Comparison of ENCODE assay signal across 10 mouse cellular contexts in genomic region chr2:30870863-30871262, GRCm38 (mm10). TPM values are rescaled to one million over a fixed set of nuclear protein-coding genes. Genes with fewer than 3 reads are reported as not detected.
DNase-seq lines count a peak whose midpoint lies in the region; ATAC-seq and TF ChIP-seq lines count a peak whose summit lies in the region.
"Had no signal": no experiment of that assay in that cellular context is flagged by ENCODE, and none has a peak within 500 bp of the region (broad histone marks: within the 10 kb centered on the region; RNA-seq: fewer than 3 reads in every experiment).

No protein-coding gene starts in this region.

- no peak overlapping the region for H3K27ac ChIP-seq in cerebellum, adult 2 months (ENCODE audit: insufficient read depth, low read length)
- H3K27ac ChIP-seq in limb, embryonic 11.5 days (replicated peaks; ENCODE audit: low read depth, low read length): peak overlapping the region; percentile 65; the same call in 1 of the 2 replicates
- H3K27ac ChIP-seq in liver, postnatal 0 days (ENCODE audit: low read depth): no peak overlapping the region
- H3K27ac ChIP-seq: midbrain, embryonic 13.5 days had no signal

- TF ChIP-seq POLR2A in cerebellum, adult 2 months (IDR thresholded peaks at IDR 0.05; ENCODE audit: borderline replicate concordance, insufficient read depth, low read length): no peak

- no peak for ATAC-seq in limb, embryonic 11.5 days (ENCODE audit: insufficient number of reproducible peaks, low FRiP score, low TSS enrichment, low read depth)
- no peak for ATAC-seq in activated CD4-positive, CD25-positive, alpha-beta regulatory T cell, adult 4 months
- ATAC-seq in liver, postnatal 0 days: no peak
- ATAC-seq: midbrain, embryonic 13.5 days had no signal

- no peak for TF ChIP-seq EP300 in liver, postnatal 0 days (IDR thresholded peaks at IDR 0.05; ENCODE audit: low read depth)

- H3K4me3 ChIP-seq in cerebellum, adult 2 months (replicated peaks; ENCODE audit: insufficient read depth, low read depth, low read length): no peak overlapping the region
- H3K4me3 ChIP-seq in limb, embryonic 11.5 days (ENCODE audit: low read depth, low read length): no peak overlapping the region
- H3K4me3 ChIP-seq in liver, postnatal 0 days (ENCODE audit: low read depth, low read length): no peak overlapping the region
- H3K4me3 ChIP-seq: midbrain, embryonic 13.5 days had no signal

- peaks cover 2% of the 10 kb centered on the region; the same call in 1 of the 2 replicates for H3K36me3 ChIP-seq in limb, embryonic 11.5 days (ENCODE audit: control insufficient read depth, insufficient read depth, low read length)
- no peaks in the 10 kb centered on the region for H3K36me3 ChIP-seq in liver, postnatal 0 days (replicated peaks; ENCODE audit: insufficient read depth, low read length)
- H3K36me3 ChIP-seq: midbrain, embryonic 13.5 days had no signal

- no peaks in the 10 kb centered on the region for H3K27me3 ChIP-seq in cerebellum, adult 2 months (ENCODE audit: control insufficient read depth, insufficient read depth, low read length)
- H3K27me3 ChIP-seq in limb, embryonic 11.5 days (ENCODE audit: control insufficient read depth, insufficient read depth, low read length): no peaks in the 10 kb centered on the region
- H3K27me3 ChIP-seq in liver, postnatal 0 days (ENCODE audit: insufficient read depth, low read length): 0 out of 2 replicates have a peak, but pooled peaks cover 5% of the 10 kb centered on the region
- H3K27me3 ChIP-seq: midbrain, embryonic 13.5 days had no signal

- no peak overlapping the region for H3K4me2 ChIP-seq in limb, embryonic 11.5 days (ENCODE audit: low read depth, severe bottlenecking)
- no peak overlapping the region for H3K4me2 ChIP-seq in liver, postnatal 0 days (ENCODE audit: low read depth, low read length)
- H3K4me2 ChIP-seq: heart, embryonic 11.5 days; midbrain, embryonic 13.5 days had no signal

- TF ChIP-seq CTCF in cerebellum, adult 2 months (IDR thresholded peaks at IDR 0.05; ENCODE audit: borderline replicate concordance, insufficient read depth, low read depth, low read length): no peak
- no peak for TF ChIP-seq CTCF in liver, postnatal 0 days (IDR thresholded peaks at IDR 0.05; ENCODE audit: low read depth)

- H3K9ac ChIP-seq in limb, embryonic 11.5 days (ENCODE audit: low read length): no peak overlapping the region
- H3K9ac ChIP-seq in liver, postnatal 0 days (replicated peaks): no peak overlapping the region
- H3K9ac ChIP-seq: midbrain, embryonic 13.5 days had no signal

- H3K9me3 ChIP-seq in limb, embryonic 11.5 days (ENCODE audit: control insufficient read depth, low read length): no peaks in the 10 kb centered on the region
- no peaks in the 10 kb centered on the region for H3K9me3 ChIP-seq in liver, postnatal 0 days (ENCODE audit: low read length)
- H3K9me3 ChIP-seq: midbrain, embryonic 13.5 days had no signal

- peak; percentile 77 for DNase-seq in lung, postnatal 10 days
- DNase-seq in lung, postnatal 36 days: no peak
- peak; percentile 27 to 53 for DNase-seq in cerebellum, adult 2 months
- DNase-seq in frontal cortex, postnatal 10 days (ENCODE audit: low spot score in 2 of 2): peak; percentile 40 to 41
- no peak for DNase-seq in limb, embryonic 11.5 days (ENCODE audit: low spot score)
- DNase-seq in neural tube, embryonic 10.5 days (ENCODE audit: extremely low spot score, low spot score): no peak
- DNase-seq in liver, postnatal 0 days: no peak

- WGBS in cerebellum, adult 2 months: 24% methylated on average over 8 of the region's 8 CpGs
- WGBS in limb, embryonic 11.5 days: 74% methylated on average over 8 of the region's 8 CpGs
- WGBS in liver, postnatal 0 days (ENCODE audit: insufficient replicate concordance): 64% methylated on average over 8 of the region's 8 CpGs

- no peaks in the 10 kb centered on the region for H3K4me1 ChIP-seq in cerebellum, adult 2 months (ENCODE audit: control insufficient read depth, insufficient read depth, low read length)
- peaks cover 56% of the 10 kb centered on the region for H3K4me1 ChIP-seq in limb, embryonic 11.5 days (ENCODE audit: control insufficient read depth, insufficient read depth, low read length)
- no peaks in the 10 kb centered on the region for H3K4me1 ChIP-seq in liver, postnatal 0 days (ENCODE audit: insufficient read depth)

RNA-seq across cellular contexts. Expression of gene Prrx2, which starts 36.1 kb away (rescaled TPM):
- 1.7 and 2.1 TPM in 2 replicates for polyA plus RNA-seq in cerebellum, adult 2 months (2012; rRNA removed)
- polyA plus RNA-seq in limb, embryonic 11.5 days (2014; fragmentation: Nextera tagmentation; extraction: Ambion mirVana): 138 and 155 TPM in 2 replicates
- polyA plus RNA-seq in activated CD4-positive, CD25-positive, alpha-beta regulatory T cell, adult 4 months (2017; shearing (Covaris generic)): not detected
- 0.07 and 0.17 TPM in 2 replicates for polyA plus RNA-seq in liver, postnatal 0 days (2015; fragmentation: Nextera tagmentation; extraction: Ambion mirVana)

RNA-seq across cellular contexts. Expression of gene Asb6, which starts 40.7 kb away (rescaled TPM):
- polyA plus RNA-seq in cerebellum, adult 2 months (2012; rRNA removed): 46.6 and 52.6 TPM in 2 replicates
- polyA plus RNA-seq in limb, embryonic 11.5 days (2014; fragmentation: Nextera tagmentation; extraction: Ambion mirVana): 38.7 and 40.4 TPM in 2 replicates
- 10 to 100 TPM; 27.4 to 36.2 TPM for polyA plus RNA-seq in activated CD4-positive, CD25-positive, alpha-beta regulatory T cell, adult 4 months (2017; shearing (Covaris generic))
- 16.7 and 16.9 TPM in 2 replicates for polyA plus RNA-seq in liver, postnatal 0 days (2015; fragmentation: Nextera tagmentation; extraction: Ambion mirVana)

RNA-seq across cellular contexts. Expression of gene Ptges, which starts 58.8 kb away (rescaled TPM):
- polyA plus RNA-seq in cerebellum, adult 2 months (2012; rRNA removed): 3.7 and 4.3 TPM in 2 replicates
- polyA plus RNA-seq in limb, embryonic 11.5 days (2014; fragmentation: Nextera tagmentation; extraction: Ambion mirVana): 7.9 and 10.3 TPM in 2 replicates
- under 1 TPM in 1 of 2 experiments, not detected in 1; 0.09 TPM for polyA plus RNA-seq in activated CD4-positive, CD25-positive, alpha-beta regulatory T cell, adult 4 months (2017; shearing (Covaris generic))
- polyA plus RNA-seq in liver, postnatal 0 days (2015; fragmentation: Nextera tagmentation; extraction: Ambion mirVana): 1.4 and 1.7 TPM in 2 replicates

Comparison
In these comparisons a context has a peak if more than half of its experiments do, and no peak if none do; other contexts are left out.
1. DNase-seq: peak in lung, postnatal 10 days (single experiment), cerebellum, adult 2 months (2 of 2) and frontal cortex, postnatal 10 days (2 of 2); none in lung, postnatal 36 days (single experiment), limb, embryonic 11.5 days (single experiment), neural tube, embryonic 10.5 days (single experiment) and liver, postnatal 0 days (single experiment).
2. RNA of gene Prrx2, which starts 36.1 kb away (polyA plus RNA-seq): 138 to 155 TPM in limb, embryonic 11.5 days; 1.7 to 2.1 TPM in cerebellum, adult 2 months, 0.07 to 0.17 TPM in liver, postnatal 0 days and not detected in activated CD4-positive, CD25-positive, alpha-beta regulatory T cell, adult 4 months; every median in the first group is over 10 times any median in the second.